Mouse (Mus musculus) heart, embryonic 10.5 days (tissue): Measurements from ENCODE around the gene Tfdp1. TPM values are rescaled to one million over a fixed set of nuclear protein-coding genes. Genes with fewer than 3 reads are reported as not detected.

ENCODE experiments used
- DNase-seq: peaks from one replicate; pipeline ENCODE4 v3.0.0-alpha.2; 2017; ENCODE audit warnings: low spot score
- H3K27ac ChIP-seq: fragments of 300-500 bp; sonication (generic); 2 replicates; pipeline ENCODE4 v1.5.1; 2016; ENCODE audit warnings: mild to moderate bottlenecking
- H3K27me3 ChIP-seq: fragments of 300-500 bp; sonication (generic); 2 replicates; pipeline ENCODE4 v1.6.1; 2016; ENCODE audit warnings: mild to moderate bottlenecking; ENCODE audit not compliant: poor library complexity, insufficient read depth, severe bottlenecking
- H3K36me3 ChIP-seq: fragments of 300-500 bp; sonication (generic); 2 replicates; pipeline ENCODE4 v1.6.1; 2016; ENCODE audit warnings: mild to moderate bottlenecking, moderate library complexity
- H3K4me1 ChIP-seq: fragments of 300-500 bp; sonication (generic); 2 replicates; pipeline ENCODE4 v1.6.1; 2016; ENCODE audit warnings: mild to moderate bottlenecking
- H3K4me3 ChIP-seq: fragments of 300-500 bp; sonication (generic); 2 replicates; pipeline ENCODE4 v1.5.1; 2016; ENCODE audit warnings: mild to moderate bottlenecking, moderate library complexity
- H3K9me3 ChIP-seq: fragments of 300-500 bp; sonication (generic); 2 replicates; pipeline ENCODE4 v1.6.1; 2016; ENCODE audit warnings: mild to moderate bottlenecking, moderate library complexity
- WGBS: fragments of 180-500 bp; shearing (Covaris S2); methylation state at CpG from one replicate; pipeline ENCODE4 v1.1.7; 2016; 5-methylcytosine and 5-hydroxymethylcytosine counted together
- polyA plus RNA-seq: library from polyadenylated mRNA; unstranded; fragments of >200 nt; fragmentation: Nextera tagmentation; extraction: Ambion mirVana; gene quantifications from 2 replicates; pipeline ENCODE4 v1.2.1, GENCODE M21; 2016

Tfdp1 gene
- 120 and 144 TPM in 2 replicates for polyA plus RNA-seq

- 2% methylated on average over 50 of the region's 72 CpGs for WGBS
- Histone ChIP-seq H3K36me3 (peaks cover 31% of the 10 kb centered on the region), H3K27me3 (no peaks in the 10 kb centered on the region), H3K4me1 (peaks cover 27% of the 10 kb centered on the region), H3K4me3 (peak within 1 kb of the TSS; percentile 94), H3K27ac (peak within 1 kb of the TSS; percentile 97), H3K9me3 (no peaks in the 10 kb centered on the region)
- peak; percentile 92 for DNase-seq
Measured at GRCm38 (mm10) chr8:13338255-13338860, at the start of gene Tfdp1. TSS of gene Tfdp1 (plus strand) at chr8:13338751.

- 28% methylated on average over 9 of the region's 9 CpGs for WGBS
- Histone ChIP-seq H3K9me3 (no peaks in the 10 kb centered on the region), H3K27me3 (no peaks in the 10 kb centered on the region), H3K4me3 (no peak overlapping the region), H3K27ac (no peak overlapping the region), H3K36me3 (peaks cover 54% of the 10 kb centered on the region), H3K4me1 (peaks cover 9% of the 10 kb centered on the region)
- DNase-seq, result peak; percentile 84
Measured at GRCm38 (mm10) chr8:13292364-13292763, 46.2 kb upstream of the Tfdp1 start.

DNA sequence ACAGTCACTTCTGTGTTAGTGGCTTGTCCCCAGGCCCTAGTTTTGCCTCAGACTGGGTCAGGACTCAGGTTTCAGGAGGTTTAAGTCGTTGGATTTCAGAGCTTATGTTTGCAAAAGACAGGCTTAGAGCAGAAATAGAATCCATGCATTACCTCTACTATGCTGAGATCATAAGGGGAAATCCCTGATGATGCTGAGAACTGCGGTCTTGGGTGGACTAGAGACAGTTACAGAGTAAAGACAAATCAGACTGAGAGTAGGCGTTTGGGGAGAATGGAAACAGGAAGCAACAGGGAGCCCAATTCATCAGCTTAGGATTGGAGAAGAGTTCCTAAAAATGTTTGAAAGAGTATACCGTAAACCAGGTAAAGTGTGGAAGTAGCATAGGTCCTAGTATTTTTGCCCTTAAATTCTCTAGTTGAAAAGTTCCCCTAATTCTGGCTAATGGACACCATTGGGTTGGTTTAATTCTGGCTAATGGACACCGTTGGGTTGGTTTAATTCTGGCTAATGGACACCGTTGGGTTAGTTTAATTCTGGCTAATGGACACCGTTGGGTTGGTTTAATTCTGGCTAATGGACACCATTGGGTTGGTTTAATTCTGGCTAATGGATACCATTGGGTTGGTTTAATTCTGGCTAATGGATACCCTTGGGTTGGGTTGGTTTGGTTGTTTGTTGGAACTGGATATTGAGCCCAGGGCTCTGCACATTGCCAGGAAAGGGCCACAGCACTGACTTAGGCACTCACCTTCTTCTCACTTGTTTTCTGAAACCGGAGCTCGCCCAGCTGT is 44.7 kb upstream of the Tfdp1 start:
- Histone ChIP-seq H3K36me3 (peaks cover 65% of the 10 kb centered on the region), H3K27ac (no peak overlapping the region), H3K4me1 (peaks cover 5% of the 10 kb centered on the region), H3K9me3 (no peaks in the 10 kb centered on the region), H3K4me3 (no peak overlapping the region), H3K27me3 (no peaks in the 10 kb centered on the region)
- WGBS, result 90% methylated on average over 9 of the region's 9 CpGs
- DNase-seq, result no peak

- H3K27ac ChIP-seq, result no peak overlapping the region
- 93% methylated on average over 8 of the region's 8 CpGs for WGBS
- H3K4me3 ChIP-seq, result no peak overlapping the region
- H3K36me3 ChIP-seq, result peaks cover 87% of the 10 kb centered on the region
- H3K27me3 ChIP-seq, result no peaks in the 10 kb centered on the region
- H3K9me3 ChIP-seq, result no peaks in the 10 kb centered on the region
- no peaks in the 10 kb centered on the region for H3K4me1 ChIP-seq
- no peak for DNase-seq
Measured at GRCm38 (mm10) chr8:13299571-13299970, 39.0 kb upstream of the Tfdp1 start.

- no peak overlapping the region for H3K27ac ChIP-seq
- peaks cover 85% of the 10 kb centered on the region for H3K36me3 ChIP-seq
- no peak for DNase-seq
- H3K4me3 ChIP-seq, result no peak overlapping the region
- H3K9me3 ChIP-seq, result no peaks in the 10 kb centered on the region
- H3K27me3 ChIP-seq, result no peaks in the 10 kb centered on the region
- H3K4me1 ChIP-seq, result no peaks in the 10 kb centered on the region
- 91% methylated on average over 7 of the region's 7 CpGs for WGBS
Measured at GRCm38 (mm10) chr8:13301036-13301435, 37.5 kb upstream of the Tfdp1 start.

GRCm38 (mm10) chr8:13305459-13305858 is 33.1 kb upstream of the Tfdp1 start:
- Histone ChIP-seq H3K36me3 (peaks cover 69% of the 10 kb centered on the region), H3K4me1 (no peaks in the 10 kb centered on the region), H3K27me3 (no peaks in the 10 kb centered on the region), H3K9me3 (no peaks in the 10 kb centered on the region), H3K4me3 (no peak overlapping the region), H3K27ac (no peak overlapping the region)
- no peak for DNase-seq
- 87% methylated on average over 6 of the region's 6 CpGs for WGBS

DNA sequence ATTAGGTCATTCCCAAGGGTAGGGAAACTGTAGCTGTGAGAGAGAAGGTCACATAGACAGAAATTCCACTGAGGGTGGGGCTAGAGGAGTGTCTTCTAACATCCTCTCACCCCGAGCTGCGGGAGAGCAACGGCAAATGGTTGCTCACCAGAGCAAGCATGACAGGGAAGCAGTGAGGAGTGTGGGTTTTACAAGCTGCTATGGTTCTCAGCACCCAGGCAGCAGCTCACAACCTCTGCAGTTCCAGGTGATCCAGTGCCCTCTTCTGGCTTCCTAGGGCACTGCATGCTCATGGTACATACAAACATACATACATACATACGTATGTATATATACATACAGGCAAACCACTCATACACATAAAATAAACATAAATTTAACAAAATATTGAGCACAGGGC is 32.7 kb upstream of the Tfdp1 start:
- DNase-seq, result no peak
- Histone ChIP-seq H3K4me3 (no peak overlapping the region), H3K27ac (no peak overlapping the region), H3K36me3 (peaks cover 67% of the 10 kb centered on the region), H3K27me3 (no peaks in the 10 kb centered on the region), H3K4me1 (no peaks in the 10 kb centered on the region), H3K9me3 (no peaks in the 10 kb centered on the region)
- 91% methylated on average over 4 of the region's 4 CpGs for WGBS

DNA sequence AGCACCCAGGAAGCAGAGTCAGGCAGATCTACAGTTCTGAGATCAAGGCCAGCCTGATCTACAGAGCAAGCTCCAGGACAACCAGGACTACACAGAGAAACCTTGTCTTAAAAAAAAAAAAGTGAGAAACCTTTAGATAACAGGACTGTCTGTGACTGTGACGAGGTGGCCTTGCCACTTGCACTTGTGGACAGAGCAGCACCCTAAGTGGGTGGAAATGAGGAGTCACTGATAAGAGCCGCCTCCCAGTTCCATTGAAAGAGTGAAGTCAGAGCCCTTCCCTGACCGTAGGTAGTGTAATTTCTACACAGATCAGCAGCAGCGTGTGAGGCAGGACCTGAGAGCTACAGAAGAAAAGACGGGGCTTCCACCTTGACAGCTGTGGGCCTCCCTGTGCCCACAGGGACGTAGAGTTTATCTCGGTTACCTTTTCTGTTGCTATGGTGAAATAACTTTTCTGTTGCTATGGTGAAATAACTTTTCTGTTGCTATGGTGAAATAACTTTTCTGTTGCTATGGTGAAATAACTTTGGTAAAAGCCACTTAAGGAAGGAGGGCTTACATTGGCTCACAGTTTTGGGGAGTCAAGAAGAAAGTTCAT is 32.1 kb upstream of the Tfdp1 start:
- Histone ChIP-seq H3K36me3 (peaks cover 69% of the 10 kb centered on the region), H3K4me3 (no peak overlapping the region), H3K9me3 (no peaks in the 10 kb centered on the region), H3K27ac (no peak overlapping the region), H3K27me3 (no peaks in the 10 kb centered on the region), H3K4me1 (no peaks in the 10 kb centered on the region)
- DNase-seq, result no peak
- 58% methylated on average over 7 of the region's 7 CpGs for WGBS

GRCm38 (mm10) chr8:13306916-13307315 is 31.6 kb upstream of the Tfdp1 start:
- WGBS, result 78% methylated on average over 9 of the region's 9 CpGs
- H3K36me3 ChIP-seq, result peaks cover 67% of the 10 kb centered on the region

GRCm38 (mm10) chr8:13314922-13315321 is 23.6 kb upstream of the Tfdp1 start:
- peaks cover 59% of the 10 kb centered on the region for H3K36me3 ChIP-seq
- 86% methylated on average over 3 of the region's 3 CpGs for WGBS

More at GRCm38 (mm10) chr8:13306916-13307315, 31.6 kb upstream of the Tfdp1 start:
- no peak overlapping the region for H3K27ac ChIP-seq
- no peak for DNase-seq
- no peaks in the 10 kb centered on the region for H3K4me1 ChIP-seq
- no peaks in the 10 kb centered on the region for H3K9me3 ChIP-seq
- H3K4me3 ChIP-seq, result no peak overlapping the region
- no peaks in the 10 kb centered on the region for H3K27me3 ChIP-seq

GRCm38 (mm10) chr8:13316671-13317070 is 21.9 kb upstream of the Tfdp1 start:
- H3K27me3 ChIP-seq, result no peaks in the 10 kb centered on the region
- 87% methylated on average over 10 of the region's 10 CpGs for WGBS
- peaks cover 54% of the 10 kb centered on the region for H3K36me3 ChIP-seq
- H3K4me1 ChIP-seq, result peaks cover 2% of the 10 kb centered on the region; the same call in 1 of the 2 replicates
- no peak for DNase-seq
- H3K27ac ChIP-seq, result no peak overlapping the region
- H3K9me3 ChIP-seq, result no peaks in the 10 kb centered on the region
- no peak overlapping the region for H3K4me3 ChIP-seq

More at GRCm38 (mm10) chr8:13314922-13315321, 23.6 kb upstream of the Tfdp1 start:
- H3K4me3 ChIP-seq, result no peak overlapping the region
- no peaks in the 10 kb centered on the region for H3K27me3 ChIP-seq
- H3K27ac ChIP-seq, result no peak overlapping the region
- H3K4me1 ChIP-seq, result peaks cover 2% of the 10 kb centered on the region; the same call in 1 of the 2 replicates
- no peaks in the 10 kb centered on the region for H3K9me3 ChIP-seq
- no peak for DNase-seq

- peaks cover 9% of the 10 kb centered on the region for H3K36me3 ChIP-seq
- H3K27me3 ChIP-seq, result no peaks in the 10 kb centered on the region
- no peak overlapping the region for H3K4me3 ChIP-seq
- whole genome bisulfite sequencing, result 35% methylated on average over 5 of the region's 5 CpGs
- no peaks in the 10 kb centered on the region for H3K4me1 ChIP-seq
- no peak for DNase-seq
- no peak overlapping the region for H3K27ac ChIP-seq
- H3K9me3 ChIP-seq, result no peaks in the 10 kb centered on the region
Measured at GRCm38 (mm10) chr8:13326598-13326997, 12.0 kb upstream of the Tfdp1 start.

DNA sequence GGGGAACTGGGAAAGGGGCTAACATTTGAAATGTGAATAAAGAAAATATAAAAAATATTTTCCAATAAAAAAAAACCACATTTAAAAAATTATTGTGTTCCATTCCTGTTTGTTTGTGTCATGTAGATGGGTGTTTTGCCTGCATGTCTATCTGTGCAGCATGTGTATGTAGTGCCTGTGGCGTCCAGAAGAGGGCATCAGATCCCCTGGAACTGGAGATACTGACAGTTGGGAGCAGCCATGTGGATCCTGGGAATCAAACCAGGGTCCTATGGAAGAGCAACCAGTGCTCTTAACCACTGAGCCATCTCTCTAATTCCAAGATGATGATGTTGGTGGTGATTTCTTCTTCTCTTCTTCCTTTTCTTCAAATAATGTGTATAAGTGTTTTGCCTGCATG is 3.9 kb upstream of the Tfdp1 start:
- Histone ChIP-seq H3K9me3 (no peaks in the 10 kb centered on the region), H3K27me3 (no peaks in the 10 kb centered on the region), H3K27ac (no peak overlapping the region), H3K4me1 (0 out of 2 replicates have a peak, but pooled peaks cover 4% of the 10 kb centered on the region), H3K36me3 (no peaks in the 10 kb centered on the region), H3K4me3 (no peak overlapping the region)
- 51% methylated on average over 1 of the region's 1 CpGs for WGBS
- DNase-seq, result no peak
